Mouse (Mus musculus) cerebellum, postnatal 4 days (tissue): Measurements from ENCODE around the gene Sirt2.

Experiments used
- DNase-seq, 2 experiments: peaks; one replicate each; pipeline ENCODE4 v3.0.0; 2022; ENCODE audit warnings: low spot score in 2 of 2, mixed read lengths in 1 of 2

The Sirt2 gene

GRCm38 (mm10) chr7:28766910-28767309 is 375 bp downstream of the Sirt2 start:
- no peak for DNase-seq

GRCm38 (mm10) chr7:28767462-28767965 is 979 bp downstream of the Sirt2 start, which contains the start of gene Nfkbib:
TSS of gene Nfkbib (minus strand) at chr7:28767512.
- DNase-seq: no peak

- DNase-seq: no peak
Measured at GRCm38 (mm10) chr7:28769414-28769958, 3.0 kb downstream of the Sirt2 start.

- DNase-seq: no peak
Measured at GRCm38 (mm10) chr7:28770309-28770708, 3.8 kb downstream of the Sirt2 start.

- DNase-seq: no peak
Measured at GRCm38 (mm10) chr7:28771867-28772266, 5.3 kb downstream of the Sirt2 start.

GRCm38 (mm10) chr7:28773163-28773562 is 6.6 kb downstream of the Sirt2 start:
- no peak for DNase-seq

- DNase-seq: peak in 1 of 2 experiments; percentile 32
Measured at GRCm38 (mm10) chr7:28774164-28774563, 7.6 kb downstream of the Sirt2 start.

- no peak for DNase-seq
Measured at GRCm38 (mm10) chr7:28775129-28775528, 8.6 kb downstream of the Sirt2 start.

GRCm38 (mm10) chr7:28778825-28779224 is 12.3 kb downstream of the Sirt2 start:
- no peak for DNase-seq

GRCm38 (mm10) chr7:28780067-28780658 is 13.6 kb downstream of the Sirt2 start:
- peak; percentile 79 to 93 for DNase-seq

- no peak for DNase-seq
Measured at GRCm38 (mm10) chr7:28780857-28781256, 14.3 kb downstream of the Sirt2 start.

GRCm38 (mm10) chr7:28781261-28781663 is 14.7 kb downstream of the Sirt2 start:
- DNase-seq: no peak

- DNase-seq: no peak
Measured at GRCm38 (mm10) chr7:28785161-28785560, 18.6 kb downstream of the Sirt2 start.

- no peak for DNase-seq
Measured at GRCm38 (mm10) chr7:28787884-28788283, 21.3 kb downstream of the Sirt2 start.

GRCm38 (mm10) chr7:28788307-28789195 is 22.0 kb downstream of the Sirt2 start, which contains the start of gene Rinl:
TSS of gene Rinl (plus strand) at chr7:28788969.
- no peak for DNase-seq

GRCm38 (mm10) chr7:28789235-28789634 is 22.7 kb downstream of the Sirt2 start:
- no peak for DNase-seq

- DNase-seq: no peak
Measured at GRCm38 (mm10) chr7:28790066-28790806, 23.7 kb downstream of the Sirt2 start.

- no peak for DNase-seq
Measured at GRCm38 (mm10) chr7:28791706-28792105, 25.2 kb downstream of the Sirt2 start.

- no peak for DNase-seq
Measured at GRCm38 (mm10) chr7:28792391-28793185, 26.1 kb downstream of the Sirt2 start.

GRCm38 (mm10) chr7:28793834-28794233 is 27.3 kb downstream of the Sirt2 start:
- no peak for DNase-seq

GRCm38 (mm10) chr7:28794496-28794895 is 28.0 kb downstream of the Sirt2 start:
- DNase-seq: no peak
